Mouse (Mus musculus) embryonic fibroblast, embryonic 13.5 days (primary cell): ENCODE measurements around the gene Wasf2.

Experiments
- CTCF ChIP-seq: IDR thresholded peaks from 2 replicates; pipeline ENCODE4 v1.5.1; 2011; ENCODE audit warnings: mild to moderate bottlenecking, control low read depth, low read length, moderate library complexity, borderline replicate concordance; ENCODE audit not compliant: insufficient read depth
- POLR2A ChIP-seq: IDR thresholded peaks from 2 replicates; pipeline ENCODE4 v1.6.1; 2011; ENCODE audit warnings: low read depth, mild to moderate bottlenecking, control low read depth, low read length, moderate library complexity

DNA sequence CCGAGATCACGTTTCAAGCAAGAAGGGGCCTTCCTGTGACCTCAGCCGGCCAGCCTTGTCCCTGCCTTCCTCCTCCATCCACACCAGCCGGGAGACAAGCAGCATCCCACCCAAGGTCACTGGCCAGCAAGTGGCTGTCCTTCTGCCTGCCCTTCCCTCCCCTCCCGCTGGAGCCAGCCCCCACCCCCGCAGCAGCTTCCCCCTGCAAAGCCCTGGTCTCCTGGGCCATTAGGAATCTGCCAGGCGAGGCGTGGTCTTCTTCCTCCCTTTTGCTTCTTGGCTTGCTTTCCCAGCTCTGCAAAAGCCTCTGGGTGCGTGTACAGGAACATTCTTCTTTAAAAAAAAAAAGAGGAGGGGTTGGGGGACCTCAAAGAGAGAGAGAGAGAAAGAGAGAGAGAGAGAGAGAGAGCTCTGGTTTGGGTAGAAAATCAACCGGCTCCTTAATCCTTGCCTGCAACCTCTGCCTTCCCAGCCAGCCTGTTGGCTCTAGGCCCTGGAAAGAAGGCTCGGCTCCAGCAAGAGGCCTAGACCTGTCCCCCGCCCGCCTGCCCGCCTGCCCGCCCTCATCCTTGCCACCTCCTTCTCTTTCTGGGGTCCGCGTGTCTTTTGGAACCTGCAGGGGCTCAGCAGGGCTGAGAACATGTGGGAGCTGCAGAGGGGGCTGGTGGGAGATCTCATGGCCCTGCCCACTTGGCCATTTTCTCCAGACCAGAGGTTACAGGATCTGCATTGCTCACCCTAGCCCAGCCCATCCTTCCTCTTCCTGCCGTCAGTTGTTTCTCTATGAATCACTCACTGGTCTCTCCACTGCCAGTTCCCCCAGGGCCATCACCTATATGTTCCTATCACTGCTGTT, 12.5 kb upstream of the Wasf2 start:
- TF ChIP-seq POLR2A (peak; percentile 68), CTCF (no peak)
